Mouse (Mus musculus): ENCODE results near the gene Cpeb3. TPM values are rescaled to one million over a fixed set of nuclear protein-coding genes. Genes with fewer than 3 reads are reported as not detected.

The Cpeb3 gene
- total and polyA plus RNA-seq, 3 experiments = 2.0 to 5.2 (median 2.0) TPM

DNA sequence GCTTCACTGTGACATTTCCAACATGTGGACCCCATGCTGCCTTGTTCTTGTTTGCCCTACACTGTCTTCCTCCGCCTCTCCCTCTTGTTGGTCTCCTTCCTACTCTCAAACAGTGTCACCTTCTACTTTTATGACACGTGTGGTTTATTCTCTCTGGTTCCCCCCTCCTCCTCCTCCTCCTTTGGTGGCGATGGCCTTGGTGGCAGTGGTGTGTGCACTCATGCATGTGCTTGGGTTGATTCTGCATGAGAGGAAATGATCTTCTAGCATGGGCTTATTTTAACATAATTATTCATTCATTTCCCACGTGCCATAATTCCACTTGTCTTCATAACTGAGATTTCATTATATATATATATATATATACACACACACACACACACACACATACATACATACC is 98.5 kb downstream of the Cpeb3 start:
- ATAC-seq (ENCODE audit: extremely low read depth, insufficient number of reproducible peaks, low FRiP score, poor library complexity, severe bottlenecking) (no peak), DNase-seq (ENCODE audit: low spot score) (no peak)
- Histone ChIP-seq H3K4me3 (ENCODE audit: low read depth, low read length) (no peak overlapping the region), H3K27me3 (ENCODE audit: insufficient read depth, low read length) (no peaks in the 10 kb centered on the region), H3K9me3 (replicated peaks) (no peaks in the 10 kb centered on the region), H3K36me3 (replicated peaks) (no peaks in the 10 kb centered on the region), H3K4me1 (ENCODE audit: insufficient read depth, low read depth, low read length) (peaks cover 15% of the 10 kb centered on the region)
- TF ChIP-seq POLR2AphosphoS5 (IDR thresholded peaks at IDR 0.05; ENCODE audit: insufficient replicate concordance, low read depth, low read length) (no peak), GATA1 (IDR thresholded peaks at IDR 0.05; ENCODE audit: borderline replicate concordance, low read length) (no peak), GATA2 (IDR thresholded peaks at IDR 0.05; ENCODE audit: borderline replicate concordance, low read depth, low read length) (no peak), TAL1 (conservative IDR thresholded peaks at IDR 0.05; ENCODE audit: low read depth, low read length) (no peak), CTCF (IDR thresholded peaks at IDR 0.05; ENCODE audit: low read depth, low read length) (no peak)

DNA sequence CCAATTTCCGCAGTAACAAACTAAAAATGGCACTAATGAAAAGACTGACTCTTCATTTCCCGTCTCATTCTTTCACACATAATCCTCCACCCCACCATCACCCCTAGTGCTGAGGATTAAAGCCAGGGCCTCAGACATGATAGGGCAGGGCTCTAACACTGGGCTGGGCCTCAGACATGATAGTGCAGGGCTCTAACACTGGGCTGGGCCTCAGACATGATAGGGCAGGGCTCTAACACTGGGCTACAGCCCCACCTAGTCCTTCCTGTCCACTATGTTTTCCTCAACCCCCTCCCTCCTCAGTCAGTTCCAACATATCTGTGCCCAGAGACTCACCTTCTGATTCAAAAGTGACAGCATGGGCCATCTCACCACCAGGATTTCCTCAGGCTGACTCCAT is 107.7 kb downstream of the Cpeb3 start:
- ATAC-seq (ENCODE audit: extremely low read depth, insufficient number of reproducible peaks, low FRiP score, poor library complexity, severe bottlenecking) = no peak

GRCm38 (mm10) chr19:37095666-37096330 is 112.6 kb downstream of the Cpeb3 start:
- TF ChIP-seq CTCF (IDR thresholded peaks at IDR 0.05; ENCODE audit: low read depth, low read length) (no peak), TAL1 (conservative IDR thresholded peaks at IDR 0.05; ENCODE audit: low read depth, low read length) (no peak), GATA1 (IDR thresholded peaks at IDR 0.05; ENCODE audit: borderline replicate concordance, low read length) (no peak), GATA2 (IDR thresholded peaks at IDR 0.05; ENCODE audit: borderline replicate concordance, low read depth, low read length) (no peak)
- peaks cover 2% of the 10 kb centered on the region; the same call in 1 of the 2 replicates for H3K4me1 ChIP-seq (ENCODE audit: insufficient read depth, low read depth, low read length)
- no peak for ATAC-seq (ENCODE audit: extremely low read depth, insufficient number of reproducible peaks, low FRiP score, poor library complexity, severe bottlenecking)

More for the DNA sequence above, 107.7 kb downstream of the Cpeb3 start:
- Histone ChIP-seq H3K4me3 (ENCODE audit: low read depth, low read length) (no peak overlapping the region), H3K9me3 (replicated peaks) (no peaks in the 10 kb centered on the region), H3K4me1 (ENCODE audit: insufficient read depth, low read depth, low read length) (peaks cover 8% of the 10 kb centered on the region), H3K36me3 (replicated peaks) (no peaks in the 10 kb centered on the region), H3K27me3 (ENCODE audit: insufficient read depth, low read length) (peaks cover 4% of the 10 kb centered on the region; the same call in 1 of the 2 replicates)
- TF ChIP-seq GATA2 (IDR thresholded peaks at IDR 0.05; ENCODE audit: borderline replicate concordance, low read depth, low read length) (no peak), POLR2AphosphoS5 (IDR thresholded peaks at IDR 0.05; ENCODE audit: insufficient replicate concordance, low read depth, low read length) (no peak)
- DNase-seq (ENCODE audit: low spot score) = no peak

DNA sequence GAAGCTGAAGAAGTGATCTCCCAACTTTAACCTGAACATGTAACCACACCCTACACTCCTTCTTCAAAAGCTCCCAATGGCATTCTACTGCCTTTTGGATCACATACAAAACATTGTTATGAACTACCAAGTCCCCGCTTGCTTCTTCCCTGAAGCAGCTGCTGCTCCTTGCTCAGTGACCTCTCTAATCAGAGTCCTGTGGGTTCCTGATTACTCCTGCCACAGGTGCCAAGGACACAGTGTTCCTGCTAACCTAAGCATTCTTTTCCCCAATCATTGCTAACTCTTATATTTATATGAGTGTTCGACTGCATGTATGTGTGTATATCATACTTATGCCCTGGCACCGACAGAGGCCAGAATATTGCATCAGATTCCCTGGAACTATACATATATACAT is 115.2 kb downstream of the Cpeb3 start:
- DNase-seq (ENCODE audit: low spot score) (no peak), ATAC-seq (ENCODE audit: extremely low read depth, insufficient number of reproducible peaks, low FRiP score, poor library complexity, severe bottlenecking) (no peak)
- H3K9me3 ChIP-seq (replicated peaks) = no peaks in the 10 kb centered on the region
- no peaks in the 10 kb centered on the region for H3K4me1 ChIP-seq (ENCODE audit: insufficient read depth, low read depth, low read length)
- TF ChIP-seq GATA2 (IDR thresholded peaks at IDR 0.05; ENCODE audit: borderline replicate concordance, low read depth, low read length) (no peak), TAL1 (conservative IDR thresholded peaks at IDR 0.05; ENCODE audit: low read depth, low read length) (no peak), GATA1 (IDR thresholded peaks at IDR 0.05; ENCODE audit: borderline replicate concordance, low read length) (no peak), CTCF (IDR thresholded peaks at IDR 0.05; ENCODE audit: low read depth, low read length) (no peak), POLR2AphosphoS5 (IDR thresholded peaks at IDR 0.05; ENCODE audit: insufficient replicate concordance, low read depth, low read length) (no peak)
- no peak overlapping the region for H3K4me3 ChIP-seq (ENCODE audit: low read depth, low read length)
- peaks cover 12% of the 10 kb centered on the region; the same call in 1 of the 2 replicates for H3K27me3 ChIP-seq (ENCODE audit: insufficient read depth, low read length)
- H3K36me3 ChIP-seq (replicated peaks) = no peaks in the 10 kb centered on the region

More at GRCm38 (mm10) chr19:37095666-37096330, 112.6 kb downstream of the Cpeb3 start:
- Histone ChIP-seq H3K27me3 (ENCODE audit: insufficient read depth, low read length) (peaks cover 10% of the 10 kb centered on the region; the same call in 1 of the 2 replicates), H3K9me3 (replicated peaks) (no peaks in the 10 kb centered on the region), H3K4me3 (ENCODE audit: low read depth, low read length) (no peak overlapping the region), H3K36me3 (replicated peaks) (no peaks in the 10 kb centered on the region)
- DNase-seq (ENCODE audit: low spot score) = no peak

GRCm38 (mm10) chr19:37090146-37091061 is 118.0 kb downstream of the Cpeb3 start:
- no peak for DNase-seq (ENCODE audit: low spot score)
- ATAC-seq (ENCODE audit: extremely low read depth, insufficient number of reproducible peaks, low FRiP score, poor library complexity, severe bottlenecking) = no peak
- Histone ChIP-seq H3K4me1 (ENCODE audit: insufficient read depth, low read depth, low read length) (no peaks in the 10 kb centered on the region), H3K9me3 (replicated peaks) (no peaks in the 10 kb centered on the region), H3K27me3 (ENCODE audit: insufficient read depth, low read length) (peaks cover 7% of the 10 kb centered on the region; the same call in 1 of the 2 replicates), H3K36me3 (replicated peaks) (no peaks in the 10 kb centered on the region), H3K4me3 (ENCODE audit: low read depth, low read length) (no peak overlapping the region)
- TF ChIP-seq CTCF (IDR thresholded peaks at IDR 0.05; ENCODE audit: low read depth, low read length) (no peak), TAL1 (conservative IDR thresholded peaks at IDR 0.05; ENCODE audit: low read depth, low read length) (no peak), GATA1 (IDR thresholded peaks at IDR 0.05; ENCODE audit: borderline replicate concordance, low read length) (no peak), POLR2AphosphoS5 (IDR thresholded peaks at IDR 0.05; ENCODE audit: insufficient replicate concordance, low read depth, low read length) (no peak), GATA2 (IDR thresholded peaks at IDR 0.05; ENCODE audit: borderline replicate concordance, low read depth, low read length) (no peak)
